Mouse (Mus musculus) neural tube, embryonic 11.5 days (tissue): ENCODE results near the gene Bco2. TPM values are rescaled to one million over a fixed set of nuclear protein-coding genes. Genes with fewer than 3 reads are reported as not detected.

Source experiments
- ATAC-seq: fragments of 200-750 bp; cut with Nextera tagmentation; 2 replicates; pipeline ENCODE4 v1.8.0; 2017; ENCODE audit warnings: moderate number of reproducible peaks, mild to moderate bottlenecking, moderate TSS enrichment, moderate library complexity; ENCODE audit not compliant: insufficient read depth, low FRiP score, low TSS enrichment
- DNase-seq: peaks from one replicate; pipeline ENCODE4 v3.0.0-alpha.2; 2015; ENCODE audit warnings: low spot score
- H3K27ac ChIP-seq: fragments of 300-500 bp; sonication (generic); 2 replicates; pipeline ENCODE4 v1.5.1; 2014; ENCODE audit warnings: low read depth, mild to moderate bottlenecking, low read length
- H3K27me3 ChIP-seq: fragments of 300-500 bp; sonication (generic); 2 replicates; pipeline ENCODE4 v1.6.1; 2014; ENCODE audit warnings: mild to moderate bottlenecking, low read length, mixed read lengths; ENCODE audit not compliant: control insufficient read depth, insufficient read depth
- H3K36me3 ChIP-seq: fragments of 300-500 bp; sonication (generic); 2 replicates; pipeline ENCODE4 v1.6.1; 2014; ENCODE audit warnings: mild to moderate bottlenecking, low read length, moderate library complexity, mixed read lengths; ENCODE audit not compliant: control insufficient read depth, insufficient read depth
- H3K4me1 ChIP-seq: fragments of 300-500 bp; sonication (generic); 2 replicates; pipeline ENCODE4 v1.6.1; 2014; ENCODE audit warnings: low read length, mixed read lengths; ENCODE audit not compliant: control insufficient read depth, insufficient read depth
- H3K4me2 ChIP-seq: fragments of 300-500 bp; sonication (generic); 2 replicates; pipeline ENCODE4 v1.6.1; 2014; ENCODE audit warnings: low read depth, mild to moderate bottlenecking, moderate library complexity
- H3K4me3 ChIP-seq: fragments of 300-500 bp; sonication (generic); 2 replicates; pipeline ENCODE4 v1.5.1; 2014; ENCODE audit warnings: low read depth, low read length
- H3K9ac ChIP-seq: fragments of 300-500 bp; sonication (generic); 2 replicates; pipeline ENCODE4 v1.6.1; 2014; ENCODE audit warnings: mild to moderate bottlenecking, low read length
- H3K9me3 ChIP-seq: fragments of 300-500 bp; sonication (generic); 2 replicates; pipeline ENCODE4 v1.6.1; 2016; ENCODE audit warnings: low read length; ENCODE audit not compliant: control insufficient read depth
- WGBS: fragments of 180-500 bp; shearing (Covaris S2); extraction: QIAGEN DNeasy Blood & Tissue Kit; methylation state at CpG from one replicate; pipeline ENCODE4 v1.1.7; 2014; 5-methylcytosine and 5-hydroxymethylcytosine counted together
- polyA plus RNA-seq: library from polyadenylated mRNA; unstranded; fragments of >200 nt; fragmentation: Nextera tagmentation; extraction: Ambion mirVana; gene quantifications from 2 replicates; pipeline ENCODE4 v1.2.1, GENCODE M21; 2014

Bco2 gene
- polyA plus RNA-seq, 1 experiment from 2014 or later, result 0.15 TPM

- Histone ChIP-seq H3K9me3 (no peaks in the 10 kb centered on the region), H3K4me2 (no peak overlapping the region), H3K27me3 (no peaks in the 10 kb centered on the region), H3K9ac (no peak overlapping the region), H3K27ac (no peak overlapping the region), H3K4me3 (no peak overlapping the region), H3K36me3 (no peaks in the 10 kb centered on the region), H3K4me1 (peaks cover 6% of the 10 kb centered on the region; the same call in 1 of the 2 replicates)
- DNase-seq, result no peak
- WGBS, result 28% methylated on average over 2 of the region's 2 CpGs
- ATAC-seq, result no peak
Observed at GRCm38 (mm10) chr9:50530890-50531289, 24.1 kb downstream of the Bco2 start.

DNA sequence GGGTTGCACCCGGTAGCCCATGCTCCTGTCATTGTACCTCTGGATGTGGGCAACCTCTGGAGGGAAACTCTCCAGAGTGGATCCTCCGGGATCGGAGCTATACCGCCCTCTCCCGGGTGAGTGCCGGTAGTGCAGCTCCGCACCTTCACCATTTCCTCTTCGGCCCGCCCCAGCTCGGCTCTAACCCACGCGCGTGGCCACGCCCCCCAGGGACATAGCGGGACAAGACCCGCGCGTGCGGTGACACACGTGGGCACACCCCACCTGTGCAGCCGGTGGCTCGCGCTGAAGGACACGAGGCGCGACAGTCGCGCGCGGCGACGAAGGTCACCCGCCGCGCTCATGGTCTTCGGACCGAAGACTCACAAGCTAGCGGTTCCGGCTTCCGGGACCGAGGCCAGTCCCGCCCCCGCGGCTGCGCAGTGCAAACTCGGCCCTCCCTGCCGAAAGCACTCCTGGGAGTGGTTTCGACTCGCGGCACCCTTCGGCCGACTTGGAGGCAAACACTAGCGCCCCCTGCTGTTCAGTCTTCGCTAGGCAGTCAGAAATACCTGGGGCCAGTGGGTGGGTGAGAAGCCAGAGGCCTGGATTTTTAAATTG, 26.6 kb downstream of the Bco2 start, which contains the start of gene Pts:
Pts (minus strand) TSS at position 432 of the 600 bp plus-strand sequence.
- no peaks in the 10 kb centered on the region for H3K9me3 ChIP-seq
- no peaks in the 10 kb centered on the region for H3K27me3 ChIP-seq
- no peaks in the 10 kb centered on the region for H3K36me3 ChIP-seq
- H3K4me3 ChIP-seq, result peak within 1 kb of the TSS; percentile 78
- peak; percentile 99 for ATAC-seq
- H3K27ac ChIP-seq, result 0 out of 2 replicates have a peak within 1 kb of the TSS, but pooled peaks have one; percentile 44
- H3K9ac ChIP-seq, result peak within 1 kb of the TSS; percentile 80
- WGBS, result under 1% methylated on average over 52 of the region's 54 CpGs
- H3K4me1 ChIP-seq, result peaks cover 6% of the 10 kb centered on the region; the same call in 1 of the 2 replicates
- peak within 1 kb of the TSS; percentile 58 for H3K4me2 ChIP-seq
- DNase-seq, result peak; percentile 99

GRCm38 (mm10) chr9:50527860-50528259, 27.1 kb downstream of the Bco2 start:
- WGBS, result 48% methylated on average over 7 of the region's 7 CpGs
- Histone ChIP-seq H3K27ac (no peak overlapping the region), H3K4me2 (peak overlapping the region; percentile 58)

DNA sequence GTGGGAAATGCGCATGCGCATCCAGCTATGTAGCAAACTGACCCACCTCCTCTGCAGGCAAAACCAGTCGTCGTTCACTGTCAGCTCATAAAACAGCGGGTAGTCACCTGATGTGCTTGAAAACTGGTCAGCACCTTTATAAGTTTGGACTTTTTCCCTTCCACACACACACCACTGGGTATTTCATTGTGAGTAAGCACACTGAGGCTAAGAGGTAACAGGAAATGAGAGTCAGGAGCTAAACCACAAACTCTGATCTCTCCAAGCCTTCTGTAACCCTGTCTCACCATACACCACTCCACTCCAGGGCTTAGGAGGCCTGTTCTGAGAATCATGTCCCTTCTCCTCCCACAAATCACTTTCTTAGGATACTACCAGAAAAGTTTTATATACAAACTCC, 29.4 kb downstream of the Bco2 start:
- H3K4me2 ChIP-seq, result no peak overlapping the region
- H3K9ac ChIP-seq, result no peak overlapping the region
- H3K9me3 ChIP-seq, result no peaks in the 10 kb centered on the region
- DNase-seq, result no peak
- H3K27ac ChIP-seq, result no peak overlapping the region
- H3K4me3 ChIP-seq, result no peak overlapping the region
- no peak for ATAC-seq
- H3K4me1 ChIP-seq, result peaks cover 6% of the 10 kb centered on the region; the same call in 1 of the 2 replicates
- 78% methylated on average over 5 of the region's 5 CpGs for WGBS
- no peaks in the 10 kb centered on the region for H3K27me3 ChIP-seq
- H3K36me3 ChIP-seq, result no peaks in the 10 kb centered on the region

More at GRCm38 (mm10) chr9:50527860-50528259, 27.1 kb downstream of the Bco2 start:
- no peak; the same call in 1 of the 2 replicates for ATAC-seq
- H3K9me3 ChIP-seq, result no peaks in the 10 kb centered on the region
- peaks cover 6% of the 10 kb centered on the region; the same call in 1 of the 2 replicates for H3K4me1 ChIP-seq
- DNase-seq, result no peak
- peak overlapping the region; percentile 80; the same call in 1 of the 2 replicates for H3K9ac ChIP-seq
- H3K4me3 ChIP-seq, result peak overlapping the region; percentile 78
- H3K36me3 ChIP-seq, result no peaks in the 10 kb centered on the region
- H3K27me3 ChIP-seq, result no peaks in the 10 kb centered on the region

DNA sequence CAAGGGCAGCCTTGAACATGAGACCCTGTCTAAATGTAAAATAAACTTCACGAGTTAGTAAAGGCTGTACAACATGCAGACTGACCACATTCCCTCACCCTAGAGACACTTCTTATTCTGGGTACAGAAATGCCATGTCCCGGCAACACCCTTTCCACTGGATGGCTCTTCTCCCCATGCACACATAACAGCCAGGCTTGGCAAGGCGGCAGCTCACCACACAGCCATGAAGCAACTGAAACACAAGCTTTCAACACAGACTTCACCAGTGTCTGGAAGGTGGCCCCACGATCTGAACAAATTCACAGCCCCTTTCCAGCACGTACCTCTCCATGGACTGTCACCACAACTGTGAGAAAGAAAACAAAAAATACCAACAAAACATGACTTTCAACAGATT, 30.0 kb downstream of the Bco2 start:
- no peaks in the 10 kb centered on the region for H3K36me3 ChIP-seq
- H3K9ac ChIP-seq, result no peak overlapping the region
- no peak overlapping the region for H3K4me3 ChIP-seq
- DNase-seq, result no peak
- no peaks in the 10 kb centered on the region for H3K9me3 ChIP-seq
- ATAC-seq, result no peak
- no peak overlapping the region for H3K27ac ChIP-seq
- H3K4me1 ChIP-seq, result peaks cover 6% of the 10 kb centered on the region; the same call in 1 of the 2 replicates
- 93% methylated on average over 5 of the region's 5 CpGs for WGBS
- H3K4me2 ChIP-seq, result no peak overlapping the region
- no peaks in the 10 kb centered on the region for H3K27me3 ChIP-seq

GRCm38 (mm10) chr9:50522574-50522973, 32.4 kb downstream of the Bco2 start:
- no peaks in the 10 kb centered on the region for H3K36me3 ChIP-seq
- DNase-seq (no peak), ATAC-seq (no peak)
- H3K4me1 ChIP-seq, result peaks cover under 1% of the 10 kb centered on the region; the same call in 1 of the 2 replicates
- H3K9me3 ChIP-seq, result no peaks in the 10 kb centered on the region
- H3K4me2 ChIP-seq, result no peak overlapping the region
- H3K9ac ChIP-seq, result no peak overlapping the region
- 85% methylated on average over 5 of the region's 5 CpGs for WGBS
- no peaks in the 10 kb centered on the region for H3K27me3 ChIP-seq
- H3K27ac ChIP-seq, result no peak overlapping the region
- H3K4me3 ChIP-seq, result no peak overlapping the region

GRCm38 (mm10) chr9:50521562-50521961, 33.4 kb downstream of the Bco2 start:
- 72% methylated on average over 2 of the region's 2 CpGs for WGBS
- no peak overlapping the region for H3K9ac ChIP-seq
- no peaks in the 10 kb centered on the region for H3K9me3 ChIP-seq
- no peaks in the 10 kb centered on the region for H3K27me3 ChIP-seq
- DNase-seq, result no peak
- H3K36me3 ChIP-seq, result no peaks in the 10 kb centered on the region
- H3K4me1 ChIP-seq, result no peaks in the 10 kb centered on the region
- no peak overlapping the region for H3K27ac ChIP-seq
- no peak overlapping the region for H3K4me3 ChIP-seq
- H3K4me2 ChIP-seq, result no peak overlapping the region
- no peak for ATAC-seq

- Histone ChIP-seq H3K4me3 (no peak overlapping the region), H3K9ac (no peak overlapping the region), H3K4me2 (no peak overlapping the region), H3K4me1 (no peaks in the 10 kb centered on the region), H3K27me3 (no peaks in the 10 kb centered on the region), H3K36me3 (no peaks in the 10 kb centered on the region), H3K27ac (no peak overlapping the region), H3K9me3 (no peaks in the 10 kb centered on the region)
- no peak for DNase-seq
- 90% methylated on average over 6 of the region's 6 CpGs for WGBS
- no peak for ATAC-seq
Observed at GRCm38 (mm10) chr9:50520748-50521147, 34.2 kb downstream of the Bco2 start.

DNA sequence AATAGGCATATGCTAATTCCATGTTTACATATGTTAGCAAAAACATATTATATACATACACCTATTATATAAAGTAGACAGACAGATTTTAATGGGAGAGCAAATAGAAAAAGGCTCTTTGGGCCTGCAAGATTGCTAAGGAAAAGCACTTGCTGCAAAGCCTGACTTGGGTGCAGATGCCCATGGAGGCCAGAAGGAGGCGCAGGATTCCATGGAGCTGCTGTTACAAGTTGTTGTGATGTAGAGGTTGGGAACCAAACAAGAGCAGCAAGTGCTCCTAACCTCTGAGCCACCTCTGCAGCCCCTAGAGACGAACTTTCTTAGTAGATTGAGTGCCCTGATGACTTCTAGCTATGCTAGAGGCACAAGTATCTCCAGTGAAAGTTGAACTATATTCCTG, 36.2 kb downstream of the Bco2 start:
- Histone ChIP-seq H3K27me3 (no peaks in the 10 kb centered on the region), H3K9me3 (no peaks in the 10 kb centered on the region), H3K27ac (no peak overlapping the region), H3K9ac (no peak overlapping the region), H3K4me3 (no peak overlapping the region), H3K4me1 (no peaks in the 10 kb centered on the region), H3K4me2 (no peak overlapping the region), H3K36me3 (no peaks in the 10 kb centered on the region)
- WGBS, result 9% methylated on average over 2 of the region's 2 CpGs
- peak; percentile 35 for DNase-seq
- ATAC-seq, result no peak
